Mouse (Mus musculus) heart, adult 2 months (tissue): ENCODE measurements around the gene Akna.

Source experiments
- CTCF ChIP-seq: fragments of 200-600 bp; IDR thresholded peaks from 2 replicates; pipeline ENCODE4 v1.8.1; 2022; ENCODE audit warnings: antibody characterized with exemption, mild to moderate bottlenecking, moderate library complexity
- POLR2A ChIP-seq: fragments of 200-500 bp; IDR thresholded peaks from 2 replicates; pipeline ENCODE4 v1.6.1; 2011; ENCODE audit warnings: mild to moderate bottlenecking, low read depth, low read length, control low read depth; ENCODE audit not compliant: insufficient read depth

DNA sequence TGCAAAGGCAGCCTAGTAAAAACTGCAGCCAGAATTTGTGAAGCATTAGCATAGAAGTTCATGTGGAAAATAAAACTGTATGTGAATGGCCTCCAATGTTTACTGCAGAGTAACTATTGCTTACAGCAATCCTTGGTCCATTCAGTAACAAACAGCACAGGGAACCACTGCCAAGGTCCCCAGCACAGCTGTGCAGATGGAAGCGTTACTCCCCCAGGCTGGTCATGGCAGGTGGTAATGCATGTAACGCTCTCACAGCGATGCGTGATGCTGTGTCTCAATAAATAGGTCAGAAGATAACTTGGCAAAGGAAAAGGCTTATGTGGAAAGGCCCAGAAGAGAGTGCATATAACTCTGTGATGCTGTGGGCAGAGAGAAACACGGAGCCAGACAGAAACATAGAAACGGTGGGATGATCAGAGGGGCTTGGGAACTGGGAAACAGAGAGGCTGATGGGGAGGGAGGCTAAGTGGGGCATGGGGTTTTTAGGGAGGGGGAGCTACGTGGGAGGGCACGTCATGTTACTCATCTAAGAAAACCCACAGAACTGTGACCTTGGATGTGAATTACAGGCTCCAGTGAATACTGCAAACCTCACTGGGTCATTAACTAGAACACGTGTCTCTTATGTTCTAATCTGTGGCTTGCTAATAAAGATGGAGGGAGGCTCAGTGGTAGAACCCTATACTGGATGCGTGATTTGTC lies 41.4 kb upstream of the Akna start:
- TF ChIP-seq CTCF (no peak), POLR2A (no peak)
